Mouse (Mus musculus): ENCODE results near the gene Nfib.

DNA sequence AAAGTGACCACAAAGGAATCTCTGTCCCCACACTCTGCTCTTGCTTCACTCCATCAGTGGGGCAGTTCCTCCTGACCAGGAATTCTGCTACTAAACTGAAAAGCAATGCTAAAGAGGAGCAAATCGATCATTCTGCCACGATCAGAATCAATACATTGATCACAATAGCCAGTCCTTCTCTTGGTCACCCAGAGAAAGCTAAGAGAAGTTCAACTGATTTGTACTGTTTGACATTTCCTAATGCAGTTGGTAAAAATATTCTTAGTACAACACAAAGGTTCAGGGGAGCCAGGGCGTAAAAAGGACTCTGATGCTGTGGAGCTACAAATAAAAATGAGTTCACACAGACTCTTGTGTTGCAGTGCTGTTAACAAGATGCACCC, 234.6 kb downstream of the Nfib start:
- TF ChIP-seq RAD21 (IDR thresholded peaks at IDR 0.05; ENCODE audit: low read depth, low read length) (no peak), CTCF (conservative IDR thresholded peaks at IDR 0.05 in 1 of 2, IDR thresholded peaks at IDR 0.05 in 1 of 2; ENCODE audit: low read depth in 2 of 2, low read length in 2 of 2) (no peak), HCFC1 (IDR thresholded peaks at IDR 0.05; ENCODE audit: low read depth, low read length) (no peak)

Data from CH12.LX (cell line).